Mouse (Mus musculus) G1E (cell line): ENCODE measurements around the gene Aarsd1.

ENCODE experiments used
- CTCF ChIP-seq: IDR thresholded peaks from 2 replicates; pipeline ENCODE4 v1.5.1; 2012; ENCODE audit warnings: low read depth, low read length, inconsistent platforms, mixed read lengths
- GATA1 ChIP-seq: IDR thresholded peaks from 2 replicates; pipeline ENCODE4 v1.6.1; 2012; ENCODE audit warnings: borderline replicate concordance, low read length, inconsistent platforms, mixed read lengths
- GATA2 ChIP-seq: IDR thresholded peaks from 2 replicates; pipeline ENCODE4 v1.6.1; 2012; ENCODE audit warnings: low read depth, low read length, inconsistent platforms, borderline replicate concordance
- POLR2AphosphoS5 ChIP-seq: IDR thresholded peaks from 2 replicates; pipeline ENCODE4 v1.6.1; 2012; ENCODE audit warnings: low read depth, low read length, inconsistent platforms; ENCODE audit not compliant: insufficient replicate concordance
- TAL1 ChIP-seq: conservative IDR thresholded peaks from 2 replicates; pipeline ENCODE4 v1.6.1; 2012; ENCODE audit warnings: low read depth, low read length, inconsistent platforms, mixed read lengths

DNA sequence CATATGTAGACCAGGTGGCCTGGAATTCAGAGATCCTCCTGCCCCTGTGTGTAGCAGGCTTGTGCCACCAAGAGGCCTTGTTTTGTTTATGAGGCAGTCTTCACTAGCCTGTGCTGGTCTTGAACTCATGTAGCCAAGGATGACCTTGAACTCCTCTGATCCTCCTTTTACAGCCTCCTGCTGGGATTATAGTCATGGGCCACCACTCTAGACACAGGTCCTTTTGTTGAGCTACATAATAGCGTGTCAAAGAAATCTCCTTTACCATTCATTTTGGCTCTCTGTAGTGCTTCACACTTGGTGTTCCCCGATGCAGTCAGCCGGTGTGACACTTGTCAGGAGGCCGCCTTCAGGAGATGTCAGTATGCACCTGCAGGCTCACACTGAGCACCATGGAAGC is 19.5 kb upstream of the Aarsd1 start:
- no peak for TF ChIP-seq CTCF
- no peak for TF ChIP-seq TAL1
- no peak for TF ChIP-seq GATA1
- no peak for TF ChIP-seq POLR2AphosphoS5
- TF ChIP-seq GATA2 = no peak
